Mouse (Mus musculus) left cerebral cortex, adult 2 months (tissue): Measurements from ENCODE around the gene Gucy2e. TPM values are rescaled to one million over a fixed set of nuclear protein-coding genes. Genes with fewer than 3 reads are reported as not detected.

ENCODE experiments used
- DNase-seq, 2 experiments: peaks; one replicate each; pipeline ENCODE4 v3.0.0; 2021 to 2022; ENCODE audit warnings: low spot score in 2 of 2, mixed read lengths in 1 of 2; ENCODE audit errors: extremely low spot score in 1 of 2
- H3K27ac ChIP-seq: fragments of 200-600 bp; 2 replicates; pipeline ENCODE4 v1.8.1; 2022
- H3K4me3 ChIP-seq: fragments of 200-600 bp; 2 replicates; pipeline ENCODE4 v1.8.1; 2022
- CTCF ChIP-seq: fragments of 200-600 bp; IDR thresholded peaks from 2 replicates; pipeline ENCODE4 v1.8.1; 2022; ENCODE audit warnings: antibody characterized with exemption, mild to moderate bottlenecking, moderate library complexity
- intact Hi-C: fragments of 180-260 bp; cut with DNase I; formaldehyde crosslinking; loops from one replicate; pipeline ENCODE4 v1.15.1; 2025
- long read RNA-seq, 2 experiments: library from polyadenylated mRNA; stranded (forward); transcript quantifications; one replicate each; pipeline ENCODE4 v2.0.0; 2021; ENCODE audit warnings: borderline mapping rate in 2 of 2
- total RNA-seq, 2 experiments: library from RNA; stranded (reverse); gene quantifications; 2 replicates each; pipeline ENCODE4 v1.2.3; 2021

The Gucy2e gene
- 1 to 10 TPM; 1.0 to 1.3 TPM for total RNA-seq
- long read RNA-seq, experiment 1, partial matches to known transcripts, result 0 of 2 reads
- long read RNA-seq, experiment 1, other reads (novel, unspliced or antisense), result 2 of 2 reads
- long read RNA-seq, experiment 2, partial matches to known transcripts, result 1 of 1 reads
- long read RNA-seq, experiment 2, other reads (novel, unspliced or antisense), result 0 of 1 reads

DNA sequence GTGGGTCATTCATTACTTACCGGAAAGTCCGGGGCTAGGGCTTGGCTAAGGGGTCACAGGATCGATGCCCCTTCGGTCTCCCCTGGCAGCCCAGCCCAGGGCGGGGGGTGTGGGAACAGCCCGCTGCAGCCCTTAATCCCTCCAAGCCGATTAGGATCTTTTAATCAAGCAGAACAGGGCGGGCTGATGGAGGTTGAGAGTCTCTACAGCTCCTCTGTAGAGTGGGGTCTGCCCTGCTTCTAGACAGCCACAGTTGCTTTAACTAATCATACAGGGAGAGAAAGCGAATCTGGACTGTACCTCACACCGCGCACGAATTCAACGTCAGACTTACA is at the start of gene Gucy2e:
Gene Gucy2e, minus strand, starts transcription at position 111 of the 335 bp plus-strand sequence.
- no peak for DNase-seq
- H3K27ac ChIP-seq, result peak within 1 kb of the TSS; percentile 83
- peak within 1 kb of the TSS; percentile 62 for H3K4me3 ChIP-seq
- intact Hi-C loops, result loop anchor here (5.0 kb wide), 1 partner anchor 175 kb away; no protein-coding TSS in a partner anchor
- no peak for TF ChIP-seq CTCF

DNA sequence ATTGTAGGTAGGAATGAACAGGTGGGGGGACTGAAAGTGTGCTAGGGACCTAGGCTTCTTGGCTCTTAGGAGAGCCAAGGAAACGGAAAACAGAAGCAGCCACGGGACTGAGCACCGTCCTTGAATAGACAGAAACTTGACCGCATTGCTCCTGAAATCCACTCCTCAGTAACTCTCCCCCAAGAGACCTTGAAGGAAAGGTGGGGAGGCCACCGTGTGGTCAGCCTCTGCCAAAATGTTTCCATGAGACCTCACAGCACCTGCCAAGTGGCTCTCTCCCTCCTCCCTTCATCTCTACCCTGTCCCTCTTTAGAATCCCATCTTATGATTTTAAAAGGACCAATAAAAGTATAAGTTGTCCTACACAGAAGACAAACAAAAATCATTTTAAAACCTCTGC is 40.4 kb upstream of the Gucy2e start:
- Histone ChIP-seq H3K27ac (no peak overlapping the region), H3K4me3 (no peak overlapping the region)
- no peak for DNase-seq
- intact Hi-C loops, result no loop called here
- no peak for TF ChIP-seq CTCF

DNA sequence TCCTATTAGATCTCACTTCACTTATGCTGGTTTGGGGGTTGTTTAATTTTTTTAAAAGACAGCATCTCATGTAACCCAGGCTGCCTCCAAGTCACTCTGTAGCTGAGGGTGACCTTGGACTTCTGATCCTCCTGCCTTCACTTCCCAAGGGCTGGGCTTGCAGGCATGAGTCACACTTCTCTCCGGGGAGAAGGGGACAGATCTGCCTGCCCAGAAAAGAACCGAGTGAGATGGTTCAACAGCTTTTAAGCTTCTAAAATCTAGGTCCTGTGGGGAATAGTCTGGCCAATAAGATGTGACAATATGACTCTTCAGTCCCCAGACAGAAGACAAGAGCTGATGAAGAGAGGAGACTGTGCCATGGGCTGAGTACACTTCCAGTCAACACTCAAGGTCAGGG is 39.2 kb upstream of the Gucy2e start:
- Histone ChIP-seq H3K4me3 (no peak overlapping the region), H3K27ac (no peak overlapping the region)
- TF ChIP-seq CTCF, result no peak
- intact Hi-C loops, result no loop called here
- DNase-seq, result no peak

DNA sequence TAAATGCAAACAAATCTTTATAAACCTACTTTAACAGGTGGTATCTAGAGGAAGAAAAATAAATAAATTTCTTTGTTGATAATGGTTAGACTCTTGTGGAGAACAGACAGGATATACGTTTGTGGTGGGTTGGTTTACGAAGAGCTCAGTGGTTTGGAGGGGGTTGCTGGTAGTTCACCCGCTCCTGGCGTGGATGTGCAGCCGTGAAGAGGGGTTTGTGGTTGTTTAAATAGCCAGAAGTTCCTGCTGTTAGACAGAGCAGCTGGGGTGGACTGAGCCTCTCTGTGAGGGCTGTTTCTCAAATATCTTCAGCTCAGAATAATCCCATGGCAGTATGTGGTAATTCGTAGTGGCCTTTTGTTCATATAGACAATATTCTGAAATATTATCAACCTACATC is 38.8 kb upstream of the Gucy2e start:
- H3K27ac ChIP-seq, result no peak overlapping the region
- intact Hi-C loops, result no loop called here
- no peak for TF ChIP-seq CTCF
- H3K4me3 ChIP-seq, result no peak overlapping the region
- no peak for DNase-seq

DNA sequence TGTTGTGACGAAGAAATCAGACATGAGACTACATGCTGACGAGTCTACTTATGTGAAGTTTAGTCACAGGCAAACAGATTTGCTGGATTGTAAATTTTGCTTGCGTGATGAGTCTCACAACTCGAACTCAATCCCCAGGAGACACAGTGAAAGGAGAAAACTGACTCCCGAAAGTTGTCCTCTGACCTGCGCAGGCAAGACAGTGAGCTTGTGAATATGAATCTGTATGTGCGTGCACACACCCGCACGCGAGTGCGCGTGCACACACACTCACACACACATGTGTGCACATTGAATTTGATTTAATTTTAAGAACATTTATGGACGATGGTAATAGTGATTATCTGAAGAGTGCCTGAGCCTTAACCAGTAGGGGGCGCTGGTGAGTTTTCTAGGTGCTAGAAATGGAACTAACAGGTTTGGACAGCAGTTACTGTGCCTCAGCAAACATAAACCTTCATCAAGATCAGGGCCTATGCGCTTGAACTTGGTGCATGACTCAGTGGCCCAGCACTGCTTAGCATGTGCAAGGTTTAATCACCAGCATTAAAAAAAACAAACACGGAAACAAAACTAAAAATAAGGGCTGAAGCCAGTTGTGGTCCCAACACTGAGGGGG is 35.4 kb upstream of the Gucy2e start:
- Histone ChIP-seq H3K27ac (no peak overlapping the region), H3K4me3 (no peak overlapping the region)
- peak; percentile 64 to 82 for DNase-seq
- intact Hi-C loops, result no loop called here
- TF ChIP-seq CTCF, result peak; percentile 92

DNA sequence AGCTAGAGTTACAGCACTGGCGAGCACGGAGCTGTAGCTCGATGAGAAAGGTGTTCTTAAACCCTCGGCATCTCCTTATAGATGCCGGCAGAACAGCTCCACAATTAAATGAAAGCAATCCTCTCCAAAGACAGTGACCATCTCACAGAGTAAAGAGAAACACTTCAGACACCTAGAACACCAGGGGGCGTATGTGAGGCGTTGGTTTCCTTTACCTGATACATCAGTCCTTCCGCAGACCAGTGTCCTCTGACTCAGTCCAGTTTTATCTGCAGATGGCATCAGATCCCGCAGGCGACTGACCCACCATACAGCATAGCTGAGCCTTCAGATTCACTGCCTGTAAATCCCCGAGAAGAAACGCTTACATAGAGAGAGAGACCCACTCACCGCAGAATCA is 32.7 kb upstream of the Gucy2e start:
- TF ChIP-seq CTCF, result peak; percentile 77
- Histone ChIP-seq H3K27ac (no peak overlapping the region), H3K4me3 (no peak overlapping the region)
- peak; percentile 62 to 73 for DNase-seq
- intact Hi-C loops, result loop anchor here (1.0 to 2.0 kb wide), 2 partner anchors 53 to 121 kb away; partner anchors contain the start of genes Cntrob and Trappc1

DNA sequence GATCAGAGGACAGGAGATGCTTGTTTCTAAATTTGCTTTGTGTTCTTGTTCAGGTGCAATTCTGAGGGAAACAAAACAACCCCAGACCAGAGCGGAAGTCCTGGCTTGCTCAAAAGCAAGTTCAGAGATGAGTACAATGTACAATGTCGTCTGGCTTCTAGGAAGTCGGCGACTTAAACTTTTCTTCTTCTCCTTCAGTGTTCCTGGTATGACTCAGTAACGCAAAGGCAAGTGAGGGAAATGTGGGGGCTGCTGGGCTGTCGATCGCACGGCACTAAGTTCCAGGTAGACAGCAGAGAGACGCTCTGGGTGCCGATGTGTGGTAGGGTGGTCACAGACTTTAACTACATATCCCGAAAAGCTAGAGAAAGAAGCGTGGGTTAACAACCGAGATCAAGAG is 31.3 kb upstream of the Gucy2e start:
- no peak for TF ChIP-seq CTCF
- DNase-seq, result no peak
- Histone ChIP-seq H3K4me3 (no peak overlapping the region), H3K27ac (no peak overlapping the region)
- intact Hi-C loops, result loop anchor here (2.0 kb wide), 1 partner anchor 55 kb away; the partner anchor contains the start of genes Cntrob and Trappc1

DNA sequence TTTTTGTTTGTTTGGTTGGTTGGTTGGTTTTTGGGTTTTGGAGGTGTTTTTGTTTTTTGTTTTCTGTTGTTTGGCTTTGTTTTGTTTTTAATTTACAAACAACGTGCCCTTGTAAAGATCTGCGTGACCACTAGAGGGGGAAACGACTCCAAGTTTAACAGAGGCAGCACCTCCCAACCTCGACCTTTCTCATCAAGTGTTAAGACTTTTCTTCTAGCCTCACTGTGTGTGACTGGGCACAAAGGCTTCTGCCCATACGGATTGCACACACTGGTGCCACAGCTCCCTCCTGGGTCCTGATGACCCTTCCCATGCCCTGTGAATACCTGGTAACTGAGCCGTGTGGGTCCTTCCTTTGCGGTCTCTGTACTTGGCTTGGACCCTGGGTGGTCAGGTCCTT is 30.5 kb upstream of the Gucy2e start:
- peak; percentile 37 for TF ChIP-seq CTCF
- no peak for DNase-seq
- H3K27ac ChIP-seq, result no peak overlapping the region
- intact Hi-C loops, result no loop called here
- H3K4me3 ChIP-seq, result no peak overlapping the region

DNA sequence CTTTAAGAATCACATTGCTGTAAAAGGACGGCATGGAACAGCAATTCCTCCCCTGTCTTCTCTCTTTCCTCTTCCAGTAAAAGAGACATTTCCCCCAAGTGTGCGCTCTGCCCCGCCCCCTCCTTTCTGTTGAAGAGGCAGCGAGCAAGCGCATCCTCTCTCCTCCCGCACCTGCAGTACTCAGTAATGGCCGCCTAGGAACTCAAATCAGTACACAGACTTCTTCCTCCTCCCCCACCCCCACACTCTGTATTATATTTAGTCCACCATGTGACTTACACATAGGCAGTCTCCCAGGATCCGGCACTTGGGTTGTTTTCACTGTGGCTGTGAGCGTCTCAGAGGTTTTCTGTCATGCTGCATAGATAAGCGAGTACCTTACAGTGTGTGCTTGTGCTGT is 29.4 kb upstream of the Gucy2e start:
- peak; percentile 23 for TF ChIP-seq CTCF
- H3K27ac ChIP-seq, result peak overlapping the region; percentile 87
- intact Hi-C loops, result no loop called here
- no peak overlapping the region for H3K4me3 ChIP-seq
- peak; percentile 67 to 79 for DNase-seq

DNA sequence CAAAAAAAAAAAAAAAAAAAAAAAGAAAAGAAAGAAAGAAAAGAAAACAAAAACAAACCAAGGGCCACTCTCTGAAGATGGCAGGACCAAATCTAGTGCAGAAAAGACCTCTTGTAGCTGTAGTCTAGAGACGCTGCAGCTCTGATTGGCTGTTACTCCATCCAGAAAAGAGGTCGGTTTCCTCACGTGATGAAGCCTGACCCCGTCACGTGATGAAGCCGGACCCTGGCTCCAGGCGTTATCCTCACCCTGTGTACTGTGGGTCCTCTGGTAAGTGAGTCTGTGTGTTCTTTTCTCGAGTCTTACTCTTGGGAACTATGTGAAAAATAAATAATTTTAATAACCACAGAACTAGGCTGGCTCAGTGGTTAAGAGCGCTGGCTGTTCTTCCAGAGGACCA is 28.6 kb upstream of the Gucy2e start:
- TF ChIP-seq CTCF, result no peak
- intact Hi-C loops, result no loop called here
- no peak overlapping the region for H3K4me3 ChIP-seq
- H3K27ac ChIP-seq, result peak overlapping the region; percentile 87
- no peak for DNase-seq

DNA sequence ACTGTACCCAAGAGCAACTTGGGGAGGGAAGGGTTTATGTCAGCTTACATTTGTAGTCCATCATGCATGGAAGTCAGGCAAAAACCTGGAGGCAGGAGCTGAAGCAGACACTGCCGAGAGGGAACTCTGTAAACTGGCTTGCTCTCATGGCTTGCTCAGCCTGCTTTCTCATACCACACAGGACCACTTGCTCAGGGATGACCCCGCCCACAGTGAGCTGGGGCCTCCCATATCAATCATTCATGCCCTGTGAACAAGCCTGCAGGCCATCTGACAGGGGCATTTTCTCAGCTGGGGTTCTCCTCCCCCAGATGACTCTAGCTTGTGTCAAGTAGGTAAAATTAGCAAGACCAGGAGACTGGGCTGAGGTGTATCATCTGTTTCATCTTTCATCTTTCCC is 27.4 kb upstream of the Gucy2e start:
- DNase-seq, result no peak
- no peak for TF ChIP-seq CTCF
- Histone ChIP-seq H3K4me3 (no peak overlapping the region), H3K27ac (no peak overlapping the region)
- intact Hi-C loops, result no loop called here

DNA sequence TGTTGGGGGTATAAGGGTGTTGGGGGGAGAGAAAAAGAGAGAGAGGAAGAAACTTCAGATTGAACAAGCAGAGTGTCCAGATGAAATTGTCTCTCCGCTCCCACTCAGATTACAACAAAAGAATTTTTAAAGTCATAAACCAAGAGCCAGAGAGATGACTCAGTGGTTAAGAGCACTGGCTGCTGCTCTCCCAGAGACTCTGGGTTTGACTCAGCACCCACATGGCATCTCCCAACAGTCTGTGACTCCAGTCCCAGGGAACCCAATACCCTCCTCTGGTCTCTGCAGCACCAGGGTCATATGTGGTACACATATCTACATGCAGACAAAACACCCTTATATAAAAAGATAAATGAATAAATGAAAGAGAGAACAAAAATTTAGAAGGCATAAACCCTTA is 23.3 kb upstream of the Gucy2e start:
- no peak for DNase-seq
- intact Hi-C loops, result no loop called here
- TF ChIP-seq CTCF, result no peak
- Histone ChIP-seq H3K4me3 (no peak overlapping the region), H3K27ac (no peak overlapping the region)

DNA sequence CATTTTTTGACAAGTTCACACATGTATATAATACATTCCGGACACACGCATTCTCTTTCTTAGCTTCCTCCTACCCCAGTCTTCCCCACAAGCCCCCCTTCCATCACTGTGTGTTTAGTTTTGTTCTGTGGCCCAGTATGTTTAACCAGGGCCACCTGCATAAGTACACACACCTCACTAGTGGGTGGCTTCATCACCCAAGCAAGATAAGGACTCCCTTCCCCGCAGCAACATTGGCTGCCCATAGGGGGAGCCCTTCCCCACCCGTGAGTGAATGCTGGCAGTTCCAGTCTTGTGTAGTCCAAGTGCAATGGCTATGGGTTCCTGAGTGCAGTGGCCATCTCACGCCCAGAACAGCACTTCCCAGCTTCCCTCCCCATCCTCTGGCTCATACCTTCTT is 21.5 kb upstream of the Gucy2e start:
- intact Hi-C loops, result loop anchor here (1.0 to 5.0 kb wide), 2 partner anchors 132 to 254 kb away; no protein-coding TSS in a partner anchor
- peak; percentile 62 for TF ChIP-seq CTCF
- peak in 1 of 2 experiments; percentile 37 for DNase-seq
- no peak overlapping the region for H3K27ac ChIP-seq
- no peak overlapping the region for H3K4me3 ChIP-seq
